Mouse (Mus musculus): ENCODE results near the gene Oas1d. TPM values are rescaled to one million over a fixed set of nuclear protein-coding genes. Genes with fewer than 3 reads are reported as not detected.
"Not testable (repeated sequence)": the region's sequence is repeated elsewhere in the genome, so short reads cannot be mapped to it uniquely, and the experiment has no call there.

The Oas1d gene
- not detected in 2 replicates for polyA plus RNA-seq (2015; fragmentation: Nextera tagmentation; extraction: Ambion mirVana)

DNA sequence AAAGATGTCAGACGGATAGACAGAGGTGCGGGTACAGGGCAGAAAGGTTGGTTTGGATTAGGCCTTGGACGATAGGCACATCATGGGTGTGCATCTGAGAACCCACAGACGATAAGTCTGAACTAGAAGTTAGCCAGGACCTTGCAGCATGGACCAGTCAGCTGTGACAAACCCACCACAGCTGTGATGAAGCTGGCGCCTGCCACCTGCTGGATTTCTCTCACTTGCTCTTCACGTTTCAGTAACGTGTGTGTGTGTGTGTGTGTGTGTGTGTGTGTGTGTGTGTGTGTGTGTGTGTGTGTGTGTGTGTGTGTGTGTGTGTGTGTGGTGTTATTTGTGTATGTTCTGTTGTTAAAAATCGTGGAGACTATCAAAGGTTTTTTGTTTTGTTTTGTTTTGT is at the start of gene Oas1d:
TSS of gene Oas1d (plus strand) at position 333 of the 400 bp plus-strand sequence.
- not testable (repeated sequence) for H3K36me3 ChIP-seq (ENCODE audit: control insufficient read depth, insufficient read depth); H3K27me3 ChIP-seq (replicated peaks; ENCODE audit: control insufficient read depth, insufficient read depth, low read length); H3K4me1 ChIP-seq (replicated peaks; ENCODE audit: control insufficient read depth, insufficient read depth, low read length); H3K9ac ChIP-seq (replicated peaks; ENCODE audit: low read depth, low read length); H3K27ac ChIP-seq (ENCODE audit: low read length); H3K4me3 ChIP-seq (replicated peaks; ENCODE audit: low read length); ATAC-seq; H3K4me2 ChIP-seq (ENCODE audit: low read length); H3K9me3 ChIP-seq (ENCODE audit: control insufficient read depth, low read length)
- 55% methylated on average over 8 of the region's 8 CpGs for WGBS

DNA sequence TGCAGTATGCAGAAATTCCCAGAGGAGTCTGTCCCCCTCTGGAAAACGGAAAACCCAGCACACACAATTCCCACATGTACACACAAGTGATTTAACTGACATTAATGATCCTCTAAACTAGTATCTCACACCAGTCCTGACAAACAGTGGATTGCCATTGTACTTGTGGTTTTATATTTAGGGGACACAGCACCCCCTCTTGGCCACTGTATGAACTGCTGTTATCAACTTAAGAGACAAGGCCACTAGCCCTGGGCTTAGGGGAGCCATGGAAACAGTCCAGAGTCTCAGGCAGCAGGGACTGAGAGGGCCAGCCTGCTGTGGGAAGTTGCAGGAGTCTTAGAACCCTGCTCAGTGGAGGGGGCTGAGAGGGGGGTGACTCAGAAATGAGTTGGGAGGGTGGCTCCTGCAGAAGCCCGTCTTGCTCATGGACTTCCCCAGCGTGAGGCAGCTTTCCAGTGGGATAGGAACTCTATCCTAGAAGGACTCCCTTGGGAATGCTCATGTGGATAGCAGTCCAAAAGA is 48.9 kb upstream of the Oas1d start:
- H3K4me2 ChIP-seq (ENCODE audit: low read length), result no peak overlapping the region
- WGBS, result 74% methylated on average over 3 of the region's 3 CpGs
- peaks cover 3% of the 10 kb centered on the region; the same call in 1 of the 2 replicates for H3K9me3 ChIP-seq (ENCODE audit: control insufficient read depth, low read length)
- no peak overlapping the region for H3K4me3 ChIP-seq (replicated peaks; ENCODE audit: low read length)
- no peak overlapping the region for H3K9ac ChIP-seq (replicated peaks; ENCODE audit: low read depth, low read length)
- H3K27me3 ChIP-seq (replicated peaks; ENCODE audit: control insufficient read depth, insufficient read depth, low read length), result no peaks in the 10 kb centered on the region
- H3K4me1 ChIP-seq (replicated peaks; ENCODE audit: control insufficient read depth, insufficient read depth, low read length), result no peaks in the 10 kb centered on the region
- H3K36me3 ChIP-seq (ENCODE audit: control insufficient read depth, insufficient read depth), result no peaks in the 10 kb centered on the region
- ATAC-seq, result no peak
- no peak overlapping the region for H3K27ac ChIP-seq (ENCODE audit: low read length)

DNA sequence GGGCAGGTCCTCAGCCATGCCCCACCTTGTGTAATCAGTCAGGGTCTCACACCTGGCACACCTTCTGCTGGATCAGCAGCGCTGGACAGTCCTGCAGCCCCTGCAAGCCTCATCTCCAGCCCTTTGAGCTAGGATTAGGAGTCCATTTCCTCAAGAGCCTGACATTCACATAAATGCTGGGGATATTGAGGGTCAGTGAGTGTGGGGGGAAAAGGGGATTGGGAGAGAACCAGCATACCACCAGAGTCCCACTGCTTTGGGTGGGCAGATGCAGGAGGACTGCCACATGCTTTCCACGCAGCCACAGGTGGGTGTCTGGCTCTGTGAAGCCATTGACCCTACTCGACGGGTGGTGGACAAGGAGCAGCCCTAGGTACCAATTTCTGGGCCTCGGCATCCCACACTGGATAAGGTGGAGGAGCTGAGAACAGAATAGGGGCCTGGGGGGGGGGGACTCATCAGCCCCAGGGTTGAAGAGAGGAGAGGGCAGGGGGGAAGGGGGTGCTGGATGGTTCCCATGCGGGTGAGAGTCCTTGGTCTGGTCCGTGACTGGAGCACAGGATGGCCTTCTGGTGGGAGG is 44.8 kb upstream of the Oas1d start:
- no peak overlapping the region for H3K27ac ChIP-seq (ENCODE audit: low read length)
- 86% methylated on average over 7 of the region's 7 CpGs for WGBS
- H3K9me3 ChIP-seq (ENCODE audit: control insufficient read depth, low read length), result peaks cover 3% of the 10 kb centered on the region; the same call in 1 of the 2 replicates

DNA sequence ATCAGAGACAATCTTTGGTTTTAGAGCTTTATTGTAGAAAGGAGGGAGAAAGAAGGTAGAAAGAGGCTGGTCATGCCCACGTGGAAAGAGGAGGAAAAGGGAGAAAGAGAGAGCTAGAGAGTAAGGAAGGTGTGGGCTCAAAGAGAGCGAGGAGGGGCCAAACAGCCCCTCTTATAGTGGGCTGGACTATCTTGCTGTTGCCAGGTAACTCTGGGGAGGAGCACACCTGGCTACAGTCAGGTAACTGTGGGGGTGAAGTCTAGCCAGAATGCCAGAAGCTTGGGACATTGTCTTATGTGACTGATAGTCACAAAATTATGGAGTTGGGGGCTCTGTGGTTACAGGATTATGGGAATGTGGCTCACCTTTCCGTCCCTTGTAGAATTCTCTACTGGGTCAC is 44.3 kb upstream of the Oas1d start:
- H3K27me3 ChIP-seq (replicated peaks; ENCODE audit: control insufficient read depth, insufficient read depth, low read length), result no peaks in the 10 kb centered on the region
- H3K27ac ChIP-seq (ENCODE audit: low read length), result no peak overlapping the region
- H3K36me3 ChIP-seq (ENCODE audit: control insufficient read depth, insufficient read depth), result no peaks in the 10 kb centered on the region
- 69% methylated on average over 3 of the region's 3 CpGs for WGBS
- H3K4me2 ChIP-seq (ENCODE audit: low read length), result no peak overlapping the region
- no peaks in the 10 kb centered on the region for H3K4me1 ChIP-seq (replicated peaks; ENCODE audit: control insufficient read depth, insufficient read depth, low read length)
- peaks cover 3% of the 10 kb centered on the region; the same call in 1 of the 2 replicates for H3K9me3 ChIP-seq (ENCODE audit: control insufficient read depth, low read length)
- no peak for ATAC-seq
- no peak overlapping the region for H3K4me3 ChIP-seq (replicated peaks; ENCODE audit: low read length)
- no peak overlapping the region for H3K9ac ChIP-seq (replicated peaks; ENCODE audit: low read depth, low read length)

More for the DNA sequence above, 44.8 kb upstream of the Oas1d start:
- ATAC-seq, result no peak
- no peaks in the 10 kb centered on the region for H3K4me1 ChIP-seq (replicated peaks; ENCODE audit: control insufficient read depth, insufficient read depth, low read length)
- H3K27me3 ChIP-seq (replicated peaks; ENCODE audit: control insufficient read depth, insufficient read depth, low read length), result no peaks in the 10 kb centered on the region
- H3K9ac ChIP-seq (replicated peaks; ENCODE audit: low read depth, low read length), result no peak overlapping the region
- H3K4me2 ChIP-seq (ENCODE audit: low read length), result no peak overlapping the region
- H3K4me3 ChIP-seq (replicated peaks; ENCODE audit: low read length), result no peak overlapping the region
- no peaks in the 10 kb centered on the region for H3K36me3 ChIP-seq (ENCODE audit: control insufficient read depth, insufficient read depth)

DNA sequence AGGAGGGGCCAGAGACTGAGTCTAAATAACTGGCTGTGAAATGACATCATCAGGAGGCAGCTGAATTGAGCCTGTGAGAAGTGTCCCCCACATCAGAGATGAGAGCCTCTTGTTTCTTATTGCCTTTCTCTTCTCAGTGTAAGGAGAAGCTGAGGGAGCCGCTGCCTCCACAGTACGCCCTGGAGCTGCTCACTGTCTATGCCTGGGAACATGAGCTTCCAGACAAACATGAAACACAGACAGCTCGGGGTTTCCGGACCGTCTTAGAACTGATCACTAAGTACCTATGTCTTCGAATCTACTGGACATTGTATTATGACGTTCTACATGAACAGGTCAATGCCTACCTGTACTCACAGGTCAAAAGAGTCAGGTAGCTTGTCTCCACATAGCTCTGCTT is 43.6 kb upstream of the Oas1d start:
- Histone ChIP-seq H3K27me3 (replicated peaks; ENCODE audit: control insufficient read depth, insufficient read depth, low read length) (no peaks in the 10 kb centered on the region), H3K27ac (ENCODE audit: low read length) (no peak overlapping the region), H3K9me3 (ENCODE audit: control insufficient read depth, low read length) (peaks cover 3% of the 10 kb centered on the region; the same call in 1 of the 2 replicates), H3K4me2 (ENCODE audit: low read length) (no peak overlapping the region), H3K9ac (replicated peaks; ENCODE audit: low read depth, low read length) (no peak overlapping the region), H3K4me3 (replicated peaks; ENCODE audit: low read length) (no peak overlapping the region), H3K4me1 (replicated peaks; ENCODE audit: control insufficient read depth, insufficient read depth, low read length) (no peaks in the 10 kb centered on the region), H3K36me3 (ENCODE audit: control insufficient read depth, insufficient read depth) (no peaks in the 10 kb centered on the region)
- WGBS, result 71% methylated on average over 7 of the region's 7 CpGs
- no peak for ATAC-seq

DNA sequence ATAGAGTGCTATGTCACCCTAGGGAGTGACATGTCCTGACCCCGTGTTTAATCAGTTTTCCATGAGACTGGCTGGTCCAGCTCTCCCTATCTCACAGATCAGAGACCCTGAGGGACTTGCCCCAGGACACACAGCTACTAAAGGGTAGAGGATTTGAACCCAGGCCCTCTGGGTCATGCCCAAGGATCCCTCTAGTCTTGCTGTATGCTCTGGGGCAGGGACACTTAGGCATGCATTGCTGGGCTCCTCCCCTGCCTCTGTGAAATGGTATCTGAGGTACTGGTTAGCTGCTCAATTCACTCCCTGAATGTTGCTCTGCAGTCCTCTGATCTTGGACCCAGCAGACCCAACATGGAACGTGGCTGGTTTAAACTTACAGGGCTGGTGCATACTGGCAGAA is 42.9 kb upstream of the Oas1d start:
- ATAC-seq, result no peak

DNA sequence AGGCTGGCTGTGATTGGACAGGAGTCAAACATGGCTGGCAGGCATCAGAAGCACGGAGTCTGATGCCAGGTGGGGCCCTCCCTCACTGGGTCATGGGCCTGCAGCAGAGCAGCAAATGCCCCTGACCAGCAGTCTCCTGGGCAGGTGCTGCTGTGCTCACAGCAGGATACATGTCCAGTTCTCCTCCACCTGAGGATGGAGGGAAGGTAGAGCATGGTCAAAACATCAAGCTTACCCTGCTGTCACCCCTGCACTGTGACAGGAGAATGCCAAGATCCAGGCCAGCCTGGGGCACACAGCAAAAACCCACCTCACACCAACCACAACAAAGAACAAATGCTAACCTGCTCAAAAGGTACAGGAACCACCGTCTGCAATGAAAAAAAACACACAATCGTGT is 37.5 kb upstream of the Oas1d start:
- WGBS, result 61% methylated on average over 2 of the region's 3 CpGs

More for the DNA sequence above, 42.9 kb upstream of the Oas1d start:
- no peak overlapping the region for H3K27ac ChIP-seq (ENCODE audit: low read length)
- H3K4me2 ChIP-seq (ENCODE audit: low read length), result no peak overlapping the region
- peaks cover 3% of the 10 kb centered on the region; the same call in 1 of the 2 replicates for H3K9me3 ChIP-seq (ENCODE audit: control insufficient read depth, low read length)
- H3K9ac ChIP-seq (replicated peaks; ENCODE audit: low read depth, low read length), result no peak overlapping the region
- 55% methylated on average over 2 of the region's 2 CpGs for WGBS
- H3K27me3 ChIP-seq (replicated peaks; ENCODE audit: control insufficient read depth, insufficient read depth, low read length), result no peaks in the 10 kb centered on the region
- no peaks in the 10 kb centered on the region for H3K36me3 ChIP-seq (ENCODE audit: control insufficient read depth, insufficient read depth)
- H3K4me1 ChIP-seq (replicated peaks; ENCODE audit: control insufficient read depth, insufficient read depth, low read length), result no peaks in the 10 kb centered on the region
- H3K4me3 ChIP-seq (replicated peaks; ENCODE audit: low read length), result no peak overlapping the region

DNA sequence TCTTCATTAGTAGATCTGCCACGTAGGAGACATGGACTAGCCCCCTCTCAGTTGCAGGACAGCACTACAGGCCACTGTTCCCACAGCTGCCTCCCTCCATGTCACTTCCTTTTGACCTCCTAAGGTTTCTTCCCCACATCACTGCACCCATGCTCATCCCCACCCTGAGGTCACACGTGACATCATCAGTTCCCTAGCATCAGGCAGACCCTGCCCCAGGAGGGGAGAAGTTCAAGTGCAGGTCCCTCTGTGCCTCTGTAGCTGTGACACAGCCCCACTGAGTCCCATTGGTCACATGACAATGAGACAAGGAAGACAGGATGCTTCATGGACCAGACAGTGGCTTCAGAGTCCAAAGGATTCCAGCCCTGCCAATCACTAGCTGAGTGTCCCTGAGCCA is 36.9 kb upstream of the Oas1d start:
- H3K27me3 ChIP-seq (replicated peaks; ENCODE audit: control insufficient read depth, insufficient read depth, low read length); H3K27ac ChIP-seq (ENCODE audit: low read length); H3K9me3 ChIP-seq (ENCODE audit: control insufficient read depth, low read length); ATAC-seq; H3K36me3 ChIP-seq (ENCODE audit: control insufficient read depth, insufficient read depth); H3K4me3 ChIP-seq (replicated peaks; ENCODE audit: low read length); H3K4me2 ChIP-seq (ENCODE audit: low read length); H3K9ac ChIP-seq (replicated peaks; ENCODE audit: low read depth, low read length); H3K4me1 ChIP-seq (replicated peaks; ENCODE audit: control insufficient read depth, insufficient read depth, low read length): not testable (repeated sequence)
- WGBS, result 75% methylated on average over 2 of the region's 2 CpGs

More for the DNA sequence above, 37.5 kb upstream of the Oas1d start:
- H3K4me2 ChIP-seq (ENCODE audit: low read length); H3K4me1 ChIP-seq (replicated peaks; ENCODE audit: control insufficient read depth, insufficient read depth, low read length); H3K4me3 ChIP-seq (replicated peaks; ENCODE audit: low read length); ATAC-seq; H3K27me3 ChIP-seq (replicated peaks; ENCODE audit: control insufficient read depth, insufficient read depth, low read length); H3K36me3 ChIP-seq (ENCODE audit: control insufficient read depth, insufficient read depth); H3K27ac ChIP-seq (ENCODE audit: low read length); H3K9me3 ChIP-seq (ENCODE audit: control insufficient read depth, low read length); H3K9ac ChIP-seq (replicated peaks; ENCODE audit: low read depth, low read length): not testable (repeated sequence)

DNA sequence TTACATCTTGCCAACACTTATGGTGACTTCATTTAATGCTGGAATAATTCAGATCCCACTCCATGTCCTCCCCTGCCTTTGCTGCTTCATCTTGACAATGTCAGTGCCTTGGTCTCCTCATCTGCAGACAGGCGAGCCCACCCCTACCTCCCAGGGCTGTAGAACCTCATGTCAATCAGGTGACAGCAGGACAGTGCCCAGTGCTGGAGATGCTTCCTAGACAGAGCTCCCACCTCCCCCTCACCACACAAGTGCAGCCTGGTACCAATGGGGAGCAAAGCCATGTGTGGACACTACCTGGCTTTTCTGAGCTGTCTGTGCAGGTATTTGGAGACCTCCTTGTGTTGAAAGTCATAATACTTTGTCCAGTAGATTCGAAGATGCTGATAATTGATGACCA is 35.5 kb upstream of the Oas1d start:
- WGBS, result 67% methylated on average over 2 of the region's 2 CpGs
- not testable (repeated sequence) for H3K27me3 ChIP-seq (replicated peaks; ENCODE audit: control insufficient read depth, insufficient read depth, low read length); H3K27ac ChIP-seq (ENCODE audit: low read length); H3K9me3 ChIP-seq (ENCODE audit: control insufficient read depth, low read length); H3K36me3 ChIP-seq (ENCODE audit: control insufficient read depth, insufficient read depth); H3K9ac ChIP-seq (replicated peaks; ENCODE audit: low read depth, low read length); H3K4me1 ChIP-seq (replicated peaks; ENCODE audit: control insufficient read depth, insufficient read depth, low read length); ATAC-seq; H3K4me3 ChIP-seq (replicated peaks; ENCODE audit: low read length); H3K4me2 ChIP-seq (ENCODE audit: low read length)

DNA sequence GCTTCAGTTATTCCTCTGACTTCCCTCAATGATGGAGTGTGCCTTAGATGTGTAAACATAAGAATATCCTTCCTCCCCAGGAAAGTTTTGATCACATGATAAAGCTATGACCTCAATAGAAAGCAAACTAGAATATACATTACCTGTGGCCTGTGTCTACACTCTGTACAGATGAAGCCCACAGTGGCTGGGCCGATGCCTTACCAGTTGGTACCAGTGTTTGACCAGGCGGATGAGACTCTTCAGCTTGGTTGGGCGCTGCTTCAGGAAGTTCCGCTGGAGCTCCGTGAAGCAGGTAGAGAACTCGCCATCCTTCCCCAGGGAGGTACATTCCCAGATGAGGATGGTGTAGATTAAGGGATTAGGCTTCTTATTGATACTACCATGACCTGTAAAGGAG is 32.7 kb upstream of the Oas1d start:
- H3K4me1 ChIP-seq (replicated peaks; ENCODE audit: control insufficient read depth, insufficient read depth, low read length); H3K9me3 ChIP-seq (ENCODE audit: control insufficient read depth, low read length); H3K27me3 ChIP-seq (replicated peaks; ENCODE audit: control insufficient read depth, insufficient read depth, low read length); H3K27ac ChIP-seq (ENCODE audit: low read length); H3K4me3 ChIP-seq (replicated peaks; ENCODE audit: low read length); H3K4me2 ChIP-seq (ENCODE audit: low read length); H3K9ac ChIP-seq (replicated peaks; ENCODE audit: low read depth, low read length); ATAC-seq; H3K36me3 ChIP-seq (ENCODE audit: control insufficient read depth, insufficient read depth): not testable (repeated sequence)
- 95% methylated on average over 6 of the region's 6 CpGs for WGBS

Data from forebrain, embryonic 16.5 days (tissue).